ENCODE assay signal across 14 mouse cellular contexts in the genomic region with DNA sequence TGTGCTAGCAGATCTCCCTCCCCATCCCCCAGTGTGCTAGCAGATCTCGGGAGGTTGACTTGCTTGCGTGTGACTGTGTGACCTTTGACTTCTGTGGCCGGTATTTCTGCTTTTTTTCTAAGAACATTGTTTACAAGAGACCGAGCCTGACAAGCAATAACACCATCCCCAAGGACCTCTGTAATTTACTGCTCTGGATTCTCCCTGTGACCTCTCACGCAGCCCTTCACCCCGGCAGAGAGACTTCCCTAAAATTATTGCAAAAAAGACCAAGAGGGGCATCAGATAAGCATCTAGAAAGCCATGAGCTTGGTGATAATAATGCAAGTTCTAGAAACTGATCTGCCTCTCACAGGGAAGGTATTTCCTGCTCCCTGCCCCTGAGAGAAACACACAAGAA. TPM values are rescaled to one million over a fixed set of nuclear protein-coding genes. Genes with fewer than 3 reads are reported as not detected.
A peak's percentile ranks its signal among the peaks of the same experiment; 100 is the strongest.
DNase-seq lines count a peak whose midpoint lies in the region; ATAC-seq lines count a peak whose summit lies in the region.
"Had no signal": no experiment of that assay in that cellular context is flagged by ENCODE, and none has a peak within 500 bp of the region (broad histone marks: within the 10 kb centered on the region; RNA-seq: fewer than 3 reads in every experiment).

No protein-coding gene starts in this region.

- DNase-seq in heart, adult 11 months: peak; percentile 66
- no peak for DNase-seq in heart, adult 9 months (ENCODE audit: low spot score in 2 of 2)
- DNase-seq in embryo, embryonic 9.5 days (ENCODE audit: extremely low spot score): peak; percentile 17
- peak; percentile 21 for DNase-seq in naive thymus-derived CD4-positive, alpha-beta T cell, adult 2 months (ENCODE audit: low read depth)
- DNase-seq in heart, postnatal 14 days: no peak
- DNase-seq in cerebellum, postnatal 25 days: no peak
- no peak for DNase-seq in right cerebral cortex, postnatal 36 days (ENCODE audit: low spot score in 2 of 2)
- DNase-seq: gastrocnemius, postnatal 10 days had no signal

- intact Hi-C loops in heart, postnatal 14 days (cut with DNase I): no loop called here

- peak overlapping the region; percentile 50 for H3K27ac ChIP-seq in liver, embryonic 12.5 days
- H3K27ac ChIP-seq: limb, embryonic 12.5 days; stomach, postnatal 0 days had no signal

- 9% methylated on average over 6 of the region's 6 CpGs for whole genome bisulfite sequencing in liver, embryonic 12.5 days (ENCODE audit: insufficient replicate concordance)

- peaks cover 34% of the 10 kb centered on the region for H3K4me1 ChIP-seq in liver, embryonic 12.5 days
- H3K4me1 ChIP-seq: limb, embryonic 12.5 days had no signal

- no peaks in the 10 kb centered on the region for H3K9me3 ChIP-seq in liver, embryonic 12.5 days (replicated peaks)
- H3K9me3 ChIP-seq: limb, embryonic 12.5 days had no signal

- H3K36me3 ChIP-seq in liver, embryonic 12.5 days: no peaks in the 10 kb centered on the region; the same call in 1 of the 2 replicates
- H3K36me3 ChIP-seq: limb, embryonic 12.5 days had no signal

- 0 out of 2 replicates have a peak overlapping the region, but pooled peaks have one; percentile 13 for H3K4me2 ChIP-seq in liver, embryonic 12.5 days
- H3K4me2 ChIP-seq: limb, embryonic 12.5 days had no signal

- H3K4me3 ChIP-seq in liver, embryonic 12.5 days: no peak overlapping the region
- H3K4me3 ChIP-seq: limb, embryonic 12.5 days; myocyte had no signal

- H3K9ac ChIP-seq in liver, embryonic 12.5 days: no peak overlapping the region
- H3K9ac ChIP-seq: limb, embryonic 12.5 days had no signal

- no peaks in the 10 kb centered on the region for H3K27me3 ChIP-seq in liver, embryonic 12.5 days (replicated peaks)
- H3K27me3 ChIP-seq: limb, embryonic 12.5 days had no signal

- ATAC-seq in liver, embryonic 12.5 days: no peak
- ATAC-seq: hindbrain, embryonic 16.5 days had no signal

RNA-seq across cellular contexts. Expression of gene Tuba8, which starts 14.5 kb away (rescaled TPM):
- 7.2 and 8.4 TPM in 2 replicates for polyA plus RNA-seq in liver, embryonic 12.5 days (2016; fragmentation: Nextera tagmentation; extraction: Ambion mirVana)
- total RNA-seq in heart, postnatal 14 days (2021): 100 to 1,000 TPM in 1 of 2 experiments, 10 to 100 TPM in 1; 78.5 to 115 TPM
- polyA plus RNA-seq: myocyte had no signal

RNA-seq across cellular contexts. Expression of gene Usp18, which starts 20.7 kb away (rescaled TPM):
- polyA plus RNA-seq in liver, embryonic 12.5 days (2016; fragmentation: Nextera tagmentation; extraction: Ambion mirVana): 5.0 and 5.9 TPM in 2 replicates
- 1 to 10 TPM in 1 of 2 experiments, under 1 TPM in 1; 0.86 to 1.0 TPM for total RNA-seq in heart, postnatal 14 days (2021)
- total RNA-seq: layer of hippocampus, postnatal 10 days had no signal

RNA-seq across cellular contexts. Expression of gene Pex26, which starts 41.5 kb away (rescaled TPM):
- 5.3 and 5.5 TPM in 2 replicates for polyA plus RNA-seq in liver, embryonic 12.5 days (2016; fragmentation: Nextera tagmentation; extraction: Ambion mirVana)
- 1 to 10 TPM; 8.1 to 8.4 TPM for total RNA-seq in heart, postnatal 14 days (2021)

Comparison
In these comparisons a context has a peak if more than half of its experiments do, and no peak if none do; other contexts are left out.
1. DNase-seq: peak in heart, adult 11 months (single experiment), embryo, embryonic 9.5 days (single experiment) and naive thymus-derived CD4-positive, alpha-beta T cell, adult 2 months (single experiment); none in heart, adult 9 months (0 of 2), heart, postnatal 14 days (0 of 2), cerebellum, postnatal 25 days (0 of 2) and right cerebral cortex, postnatal 36 days (0 of 2).